Mouse (Mus musculus): ENCODE measurements around the gene Tspyl4. TPM values are rescaled to one million over a fixed set of nuclear protein-coding genes. Genes with fewer than 3 reads are reported as not detected.

Tspyl4 gene
- polyA plus RNA-seq (2017; shearing (Covaris generic)), result 12.5 TPM

GRCm38 (mm10) chr10:34297299-34297979 lies at the start of gene Tspyl4:
Gene Tspyl4, plus strand, starts transcription at chr10:34297442.

GRCm38 (mm10) chr10:34281962-34282388 lies 15.3 kb upstream of the Tspyl4 start, which contains the start of gene Tspyl1:
Gene Tspyl1, plus strand, starts transcription at chr10:34282190.

Other genes with a start within 250 kb of the Tspyl4 start
- gene Calhm5, start 200.9 kb upstream of the Tspyl4 start, polyA plus RNA-seq (2017; shearing (Covaris generic)), result not detected
- 9.5 TPM for gene Calhm6, start 169.5 kb upstream of the Tspyl4 start, polyA plus RNA-seq (2017; shearing (Covaris generic))
- gene Dse, start 89.7 kb upstream of the Tspyl4 start, polyA plus RNA-seq (2017; shearing (Covaris generic)), result 8.8 TPM
- gene Tspyl1, start 15.3 kb upstream of the Tspyl4 start, polyA plus RNA-seq (2017; shearing (Covaris generic)), result 113 TPM
- 0.47 TPM for gene Col10a1, start 92.5 kb downstream of the Tspyl4 start, polyA plus RNA-seq (2017; shearing (Covaris generic))
- 55.6 TPM for gene Nt5dc1, start 121.1 kb downstream of the Tspyl4 start, polyA plus RNA-seq (2017; shearing (Covaris generic))
- gene Frk, start 186.0 kb downstream of the Tspyl4 start, polyA plus RNA-seq (2017; shearing (Covaris generic)), result not detected

Data from effector memory CD4-positive, alpha-beta T cell, adult 5 months (primary cell).